Mouse (Mus musculus): Measurements from ENCODE around the gene Qtrt2.

Gene Qtrt2

GRCm38 (mm10) chr16:43816321-43816720 is 110.3 kb downstream of the Qtrt2 start:
- DNase-seq (ENCODE audit: low spot score): no peak

DNA sequence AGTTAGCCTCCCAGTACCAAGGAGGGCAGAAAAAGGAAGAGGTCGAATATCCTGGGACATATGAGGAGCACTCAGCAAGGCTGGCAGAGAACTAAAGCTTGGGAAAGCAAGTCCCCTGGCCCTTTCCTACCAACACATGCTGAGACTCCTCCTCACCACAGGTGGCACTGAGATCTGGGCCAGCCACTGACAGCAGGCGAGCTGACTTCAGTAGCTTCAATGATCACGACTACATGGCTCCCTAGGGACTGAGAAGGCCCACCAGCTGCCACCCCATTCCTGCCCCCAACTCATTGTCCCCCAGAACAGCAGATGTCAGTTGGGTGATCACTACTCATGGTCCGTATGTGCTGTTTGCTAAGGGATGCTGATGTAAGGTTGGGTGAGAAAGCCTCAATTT is 112.0 kb downstream of the Qtrt2 start:
- no peak for DNase-seq (ENCODE audit: low spot score)

All from urinary bladder, postnatal 14 days (tissue).